8 mouse cellular contexts compared by ENCODE assay signal in the genomic region with DNA sequence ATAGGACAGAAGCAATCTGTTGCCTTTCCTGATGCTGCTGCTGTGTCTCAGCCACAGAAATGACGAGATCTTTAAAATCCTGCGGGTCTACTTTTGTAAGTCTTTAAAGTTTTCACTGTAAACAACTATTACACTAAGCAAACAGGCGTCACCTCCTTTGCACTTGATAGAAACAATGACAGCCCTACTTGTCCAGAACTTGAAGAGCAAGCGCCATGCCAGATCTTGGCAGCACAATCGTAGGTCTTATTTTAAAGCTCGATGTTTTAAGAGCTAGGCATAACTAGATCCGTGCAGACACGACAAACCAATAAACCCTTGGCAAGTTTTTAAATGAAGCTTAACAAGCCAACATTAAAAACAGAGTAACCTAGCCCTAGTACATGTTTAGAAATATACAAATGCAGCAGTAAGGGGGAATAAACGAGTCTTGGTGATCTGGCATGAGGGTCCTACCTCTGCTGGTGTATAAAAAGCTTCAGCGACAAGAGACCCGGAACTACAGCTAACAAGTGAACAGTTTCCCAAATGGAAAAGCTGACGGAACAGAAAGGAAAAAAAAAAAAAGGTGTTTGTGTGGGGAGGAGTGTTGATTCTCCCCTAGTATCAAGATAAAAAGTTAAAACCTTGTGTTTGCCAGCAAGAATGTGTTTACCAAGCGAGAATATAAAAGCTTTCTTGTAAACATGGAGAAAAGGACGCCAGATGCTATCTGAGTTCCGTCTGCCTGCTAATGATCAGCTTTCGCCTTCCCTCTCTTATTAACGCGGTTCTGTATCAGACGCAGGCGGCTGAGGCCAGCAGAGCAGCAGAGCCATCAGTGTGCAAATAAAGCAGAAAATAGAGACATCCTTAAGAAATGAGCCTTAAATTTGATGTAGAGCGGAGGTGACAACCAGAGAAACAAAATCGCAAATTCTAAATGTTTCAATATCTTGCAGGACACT. TPM values are rescaled to one million over a fixed set of nuclear protein-coding genes. Genes with fewer than 3 reads are reported as not detected.
DNase-seq lines count a peak whose midpoint lies in the region; ATAC-seq and TF ChIP-seq lines count a peak whose summit lies in the region.

No protein-coding gene starts in this region.

- H3K4me2 ChIP-seq in midbrain, embryonic 15.5 days: peak overlapping the region; percentile 76

- WGBS in limb, embryonic 10.5 days: 4% methylated on average over 22 of the region's 22 CpGs
- 2% methylated on average over 22 of the region's 22 CpGs for WGBS in midbrain, embryonic 15.5 days

- no peaks in the 10 kb centered on the region for H3K4me1 ChIP-seq in ES-Bruce4 (ENCODE audit: control insufficient read depth, insufficient read depth, low read length)
- no peaks in the 10 kb centered on the region for H3K4me1 ChIP-seq in embryonic fibroblast, embryonic 13.5 days (ENCODE audit: control insufficient read depth, insufficient read depth, low read length)
- peaks cover 58% of the 10 kb centered on the region for H3K4me1 ChIP-seq in limb, embryonic 10.5 days
- H3K4me1 ChIP-seq in midbrain, embryonic 15.5 days: peaks cover 44% of the 10 kb centered on the region

- DNase-seq in 3T3-L1 (ENCODE audit: low read depth, low spot score): peak; percentile 32
- peak; percentile 46 for DNase-seq in limb, embryonic 10.5 days (ENCODE audit: low spot score)
- DNase-seq in left cerebral cortex, adult 9 months (ENCODE audit: low spot score in 2 of 2): no peak
- DNase-seq in thymus, postnatal 25 days: no peak
- no peak for DNase-seq in adrenal gland, postnatal 4 days (ENCODE audit: low spot score in 2 of 2)

- ATAC-seq in midbrain, embryonic 15.5 days (replicated peaks): no peak

- peak overlapping the region; percentile 65 for H3K9ac ChIP-seq in ES-Bruce4 (ENCODE audit: low read depth, poor library complexity, severe bottlenecking)
- H3K9ac ChIP-seq in midbrain, embryonic 15.5 days: peak overlapping the region; percentile 32

- no peaks in the 10 kb centered on the region for H3K36me3 ChIP-seq in ES-Bruce4 (ENCODE audit: control insufficient read depth, insufficient read depth, low read length, poor library complexity, severe bottlenecking)
- H3K36me3 ChIP-seq in limb, embryonic 10.5 days: no peaks in the 10 kb centered on the region; the same call in 1 of the 2 replicates
- H3K36me3 ChIP-seq in midbrain, embryonic 15.5 days (replicated peaks): no peaks in the 10 kb centered on the region

- H3K27ac ChIP-seq in ES-Bruce4 (ENCODE audit: insufficient read depth, low read length): no peak overlapping the region
- 0 out of 2 replicates have a peak overlapping the region, but pooled peaks have one; percentile 17 for H3K27ac ChIP-seq in embryonic fibroblast, embryonic 13.5 days (ENCODE audit: insufficient read depth, low read length)
- peak overlapping the region; percentile 50; the same call in 1 of the 2 replicates for H3K27ac ChIP-seq in limb, embryonic 10.5 days
- peak overlapping the region; percentile 93 for H3K27ac ChIP-seq in midbrain, embryonic 15.5 days

- peaks cover 26% of the 10 kb centered on the region for H3K27me3 ChIP-seq in ES-Bruce4 (ENCODE audit: control insufficient read depth, insufficient read depth, low read length, poor library complexity, severe bottlenecking)
- peaks cover 83% of the 10 kb centered on the region for H3K27me3 ChIP-seq in limb, embryonic 10.5 days (ENCODE audit: low read depth, poor library complexity, severe bottlenecking)
- H3K27me3 ChIP-seq in midbrain, embryonic 15.5 days (replicated peaks): no peaks in the 10 kb centered on the region

- peak overlapping the region; percentile 89 for H3K4me3 ChIP-seq in ES-Bruce4 (ENCODE audit: low read depth, low read length)
- peak overlapping the region; percentile 46 for H3K4me3 ChIP-seq in embryonic fibroblast, embryonic 13.5 days (ENCODE audit: insufficient read depth, low read length)
- H3K4me3 ChIP-seq in limb, embryonic 10.5 days: peak overlapping the region; percentile 69
- H3K4me3 ChIP-seq in midbrain, embryonic 15.5 days: peak overlapping the region; percentile 70

- no peaks in the 10 kb centered on the region for H3K9me3 ChIP-seq in ES-Bruce4 (replicated peaks; ENCODE audit: control insufficient read depth, insufficient read depth, low read length, poor library complexity, severe bottlenecking)
- H3K9me3 ChIP-seq in limb, embryonic 10.5 days (replicated peaks): no peaks in the 10 kb centered on the region
- H3K9me3 ChIP-seq in midbrain, embryonic 15.5 days: no peaks in the 10 kb centered on the region

- TF ChIP-seq EP300 in ES-Bruce4 (IDR thresholded peaks at IDR 0.05; ENCODE audit: insufficient read depth, low read depth, low read length): no peak

- TF ChIP-seq CTCF in ES-Bruce4 (IDR thresholded peaks at IDR 0.05; ENCODE audit: low read depth, low read length): no peak
- TF ChIP-seq CTCF in embryonic fibroblast, embryonic 13.5 days (IDR thresholded peaks at IDR 0.05; ENCODE audit: borderline replicate concordance, insufficient read depth, low read length): no peak

- TF ChIP-seq POLR2A in ES-Bruce4 (IDR thresholded peaks at IDR 0.05; ENCODE audit: insufficient read depth, low read length): no peak
- TF ChIP-seq POLR2A in embryonic fibroblast, embryonic 13.5 days (IDR thresholded peaks at IDR 0.05; ENCODE audit: low read depth, low read length): no peak

RNA-seq across cellular contexts. Expression of a gene that starts 2.6 kb away (rescaled TPM):
- polyA plus RNA-seq in ES-Bruce4 (2011; ENCODE audit: insufficient read depth, insufficient read length, low read depth, missing spikeins): 0.25 and 0.55 TPM in 2 replicates
- 4.1 and 5.8 TPM in 2 replicates for polyA plus RNA-seq in embryonic fibroblast, embryonic 13.5 days (2011; ENCODE audit: insufficient read length, low read depth, missing spikeins)
- 11.5 and 13.2 TPM in 2 replicates for polyA plus RNA-seq in limb, embryonic 10.5 days (2016; fragmentation: Nextera tagmentation; extraction: Ambion mirVana)
- polyA plus RNA-seq in midbrain, embryonic 15.5 days (2015; fragmentation: Nextera tagmentation; extraction: Ambion mirVana): 24.3 and 30.0 TPM in 2 replicates
- 1 to 10 TPM; 4.6 to 4.9 TPM for total RNA-seq in adrenal gland, postnatal 4 days (2021)

Comparison
In these comparisons a context has a peak if more than half of its experiments do, and no peak if none do; other contexts are left out.
1. DNase-seq: peak in 3T3-L1 (single experiment) and limb, embryonic 10.5 days (single experiment); none in left cerebral cortex, adult 9 months (0 of 2), thymus, postnatal 25 days (single experiment) and adrenal gland, postnatal 4 days (0 of 2).
2. Peak in every context shown above with its lines, with median percentiles within 50 percentile points of each other: H3K4me3 ChIP-seq.